Mouse (Mus musculus) testis, adult 2 months (tissue): ENCODE results near the gene Mad2l1bp.

Experiments
- CTCF ChIP-seq: fragments of 200-500 bp; IDR thresholded peaks from 2 replicates; pipeline ENCODE4 v1.5.1; 2012; ENCODE audit warnings: low read depth, mild to moderate bottlenecking, inconsistent platforms, low read length, moderate library complexity; ENCODE audit not compliant: control insufficient read depth, insufficient read depth, insufficient replicate concordance
- POLR2A ChIP-seq: fragments of 200-500 bp; IDR thresholded peaks from 2 replicates; pipeline ENCODE4 v1.6.1; 2012; ENCODE audit warnings: low read depth, mild to moderate bottlenecking, inconsistent platforms, low read length, moderate library complexity; ENCODE audit not compliant: control insufficient read depth

GRCm38 (mm10) chr17:46201151-46201550, 47.8 kb upstream of the Mad2l1bp start:
- TF ChIP-seq CTCF = no peak
- TF ChIP-seq POLR2A = no peak
